Mouse (Mus musculus) gastrocnemius, postnatal 4 days (tissue): ENCODE measurements around the gene Btbd35f27. TPM values are rescaled to one million over a fixed set of nuclear protein-coding genes. Genes with fewer than 3 reads are reported as not detected.
"Not testable (repeated sequence)": the region's sequence is repeated elsewhere in the genome, so short reads cannot be mapped to it uniquely, and the experiment has no call there.

ENCODE experiments used
- DNase-seq, 2 experiments: peaks; one replicate each; pipeline ENCODE4 v3.0.0; 2021 to 2022; ENCODE audit warnings: low spot score in 2 of 2, mixed read lengths in 2 of 2
- long read RNA-seq, 2 experiments: library from polyadenylated mRNA; stranded (forward); transcript quantifications; one replicate each; pipeline ENCODE4 v2.0.0; 2021
- total RNA-seq, 2 experiments: library from RNA; stranded (reverse); gene quantifications; 2 replicates each; pipeline ENCODE4 v1.2.3; 2021

Gene Btbd35f27
- not detected for total RNA-seq
- long read RNA-seq, experiment 1, result 0 reads
- long read RNA-seq, experiment 2, result 0 reads

- not testable (repeated sequence) for DNase-seq
Measured at GRCm38 (mm10) chrX:4951835-4952234, at the start of gene Btbd35f27. Btbd35f27 (plus strand) TSS chrX:4952135.

Other genes starting within 250 kb of the Btbd35f27 start
- gene Btbd35f4, start 151.6 kb upstream of the Btbd35f27 start, total RNA-seq, result not detected